Mouse (Mus musculus): Measurements from ENCODE around the gene Cib4. TPM values are rescaled to one million over a fixed set of nuclear protein-coding genes. Genes with fewer than 3 reads are reported as not detected.

Gene Cib4
- total RNA-seq, 4 experiments from 2014 or later: not detected

- DNase-seq (ENCODE audit: low spot score in 2 of 2): no peak
Measured at GRCm38 (mm10) chr5:30442196-30442595, 103.4 kb downstream of the Cib4 start.

GRCm38 (mm10) chr5:30440308-30440906, 105.2 kb downstream of the Cib4 start:
- no peak for DNase-seq (ENCODE audit: low spot score in 2 of 2)

GRCm38 (mm10) chr5:30438931-30439330, 106.7 kb downstream of the Cib4 start:
- no peak for DNase-seq (ENCODE audit: low spot score in 2 of 2)

Other genes with a start within 250 kb of the Cib4 start
- gene Otof, start 83.9 kb downstream of the Cib4 start, total RNA-seq (2022): 1 to 10 TPM; 3.3 to 4.4 (median 3.7) TPM
- gene 1700001C02Rik, start 79.8 kb downstream of the Cib4 start, total RNA-seq (2022): 1 to 10 TPM in 1 of 4 experiments, under 1 TPM in 1, not detected in 2; 0.50 to 1.2 TPM
- 10 to 100 TPM; 10.3 to 13.1 (median 10.7) TPM for gene Kcnk3, start 42.3 kb upstream of the Cib4 start, total RNA-seq (2022)
- 10 to 100 TPM; 37.4 to 40.7 (median 38.7) TPM for gene Slc35f6, start 102.1 kb upstream of the Cib4 start, total RNA-seq (2022)
- 1 to 10 TPM; 2.3 to 5.2 (median 3.4) TPM for gene Cenpa, start 120.9 kb upstream of the Cib4 start, total RNA-seq (2022)
- 10 to 100 TPM; 23.6 to 33.6 (median 30.8) TPM for gene Dpysl5, start 165.7 kb upstream of the Cib4 start, total RNA-seq (2022)